Mouse (Mus musculus) embryonic facial prominence, embryonic 14.5 days (tissue): ENCODE data around the gene N4bp2. TPM values are rescaled to one million over a fixed set of nuclear protein-coding genes. Genes with fewer than 3 reads are reported as not detected.

Experiments used
- ATAC-seq: fragments of 200-750 bp; cut with Nextera tagmentation; 2 replicates; pipeline ENCODE4 v1.8.0; 2017; ENCODE audit warnings: low read depth, moderate number of reproducible peaks, moderate TSS enrichment
- DNase-seq: peaks from one replicate; pipeline ENCODE4 v3.0.0-alpha.2; 2015; ENCODE audit warnings: low spot score
- H3K27ac ChIP-seq: fragments of 300-500 bp; sonication (generic); replicated peaks from 2 replicates; pipeline ENCODE4 v1.5.1; 2014; ENCODE audit warnings: low read depth, mild to moderate bottlenecking, low read length, moderate library complexity
- H3K27me3 ChIP-seq: fragments of 300-500 bp; sonication (generic); replicated peaks from 2 replicates; pipeline ENCODE4 v1.6.1; 2014; ENCODE audit warnings: low read length; ENCODE audit not compliant: control insufficient read depth, insufficient read depth
- H3K36me3 ChIP-seq: fragments of 300-500 bp; sonication (generic); 2 replicates; pipeline ENCODE4 v1.6.1; 2014; ENCODE audit warnings: low read length, mixed read lengths; ENCODE audit not compliant: control insufficient read depth, insufficient read depth
- H3K4me1 ChIP-seq: fragments of 300-500 bp; sonication (generic); 2 replicates; pipeline ENCODE4 v1.6.1; 2014; ENCODE audit warnings: antibody characterized with exemption, low read length; ENCODE audit not compliant: control insufficient read depth, insufficient read depth
- H3K4me2 ChIP-seq: fragments of 300-500 bp; sonication (generic); 2 replicates; pipeline ENCODE4 v1.6.1; 2014; ENCODE audit warnings: low read depth, mild to moderate bottlenecking, low read length, moderate library complexity, mixed read lengths
- H3K4me3 ChIP-seq: fragments of 300-500 bp; sonication (generic); 2 replicates; pipeline ENCODE4 v1.5.1; 2014; ENCODE audit warnings: low read depth, mild to moderate bottlenecking, low read length
- H3K9ac ChIP-seq: fragments of 300-500 bp; sonication (generic); 2 replicates; pipeline ENCODE4 v1.6.1; 2014; ENCODE audit warnings: low read depth, mild to moderate bottlenecking, low read length, moderate library complexity, mixed read lengths
- H3K9me3 ChIP-seq: fragments of 300-500 bp; sonication (generic); 2 replicates; pipeline ENCODE4 v1.6.1; 2016; ENCODE audit warnings: low read length; ENCODE audit not compliant: control insufficient read depth
- WGBS: fragments of 180-500 bp; shearing (Covaris S2); extraction: QIAGEN DNeasy Blood & Tissue Kit; methylation state at CpG from one replicate; pipeline ENCODE4 v1.1.7; 2014; 5-methylcytosine and 5-hydroxymethylcytosine counted together
- polyA plus RNA-seq: library from polyadenylated mRNA; unstranded; fragments of >200 nt; fragmentation: Nextera tagmentation; extraction: Ambion mirVana; gene quantifications from 2 replicates; pipeline ENCODE4 v1.2.1, GENCODE M21; 2014

The N4bp2 gene
- polyA plus RNA-seq, 1 experiment from 2014 or later: 33.6 TPM

DNA sequence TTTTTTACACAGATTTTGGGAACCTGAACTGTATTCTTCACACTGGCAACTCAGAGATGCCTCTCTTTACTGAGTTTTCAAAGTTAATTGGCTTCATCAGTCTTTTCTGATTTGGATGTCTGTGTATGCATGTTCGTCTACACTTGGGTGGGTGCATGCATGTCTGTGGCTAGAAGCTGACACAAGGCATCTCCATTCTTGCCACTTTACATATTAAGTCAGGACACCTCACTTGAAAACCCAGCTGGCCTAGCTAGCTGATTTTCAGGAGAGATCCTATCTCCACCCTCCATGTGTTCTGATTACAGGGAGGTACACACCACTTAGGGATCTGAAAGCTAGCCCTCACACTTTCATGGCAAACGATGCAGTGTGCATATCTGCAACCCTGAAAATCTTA, 2.7 kb upstream of the N4bp2 start:
- no peak overlapping the region for H3K4me3 ChIP-seq
- H3K27ac ChIP-seq: no peak overlapping the region
- no peaks in the 10 kb centered on the region for H3K4me1 ChIP-seq
- no peak overlapping the region for H3K9ac ChIP-seq
- no peaks in the 10 kb centered on the region for H3K27me3 ChIP-seq
- ATAC-seq (no peak), DNase-seq (no peak)
- no peaks in the 10 kb centered on the region for H3K9me3 ChIP-seq
- no peak overlapping the region for H3K4me2 ChIP-seq
- WGBS: 85% methylated on average over 2 of the region's 2 CpGs
- H3K36me3 ChIP-seq: peaks cover 8% of the 10 kb centered on the region; the same call in 1 of the 2 replicates

DNA sequence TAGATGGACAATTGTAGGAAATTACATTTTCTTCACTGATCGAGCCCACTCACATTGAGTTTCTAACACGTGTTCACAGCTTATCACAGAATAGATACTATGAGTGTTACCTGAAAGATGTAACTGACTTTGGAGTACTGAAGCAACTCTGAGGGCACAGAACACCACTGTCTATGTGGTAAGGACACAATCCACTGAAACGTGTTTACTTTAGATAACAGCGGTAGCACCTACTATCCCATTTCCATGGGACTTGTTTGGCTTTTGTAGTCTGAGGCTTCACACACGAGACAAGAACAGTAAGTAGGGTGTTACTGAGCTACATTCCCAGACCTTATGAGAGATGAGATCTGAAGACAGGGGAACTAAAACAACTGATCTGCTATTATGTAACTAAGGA, 2.3 kb upstream of the N4bp2 start:
- 87% methylated on average over 5 of the region's 5 CpGs for WGBS
- Histone ChIP-seq H3K4me3 (no peak overlapping the region), H3K36me3 (peaks cover 8% of the 10 kb centered on the region; the same call in 1 of the 2 replicates), H3K4me2 (no peak overlapping the region), H3K4me1 (no peaks in the 10 kb centered on the region), H3K9me3 (no peaks in the 10 kb centered on the region), H3K27me3 (no peaks in the 10 kb centered on the region), H3K27ac (no peak overlapping the region), H3K9ac (no peak overlapping the region; the same call in 1 of the 2 replicates)
- DNase-seq: no peak
- ATAC-seq: no peak

DNA sequence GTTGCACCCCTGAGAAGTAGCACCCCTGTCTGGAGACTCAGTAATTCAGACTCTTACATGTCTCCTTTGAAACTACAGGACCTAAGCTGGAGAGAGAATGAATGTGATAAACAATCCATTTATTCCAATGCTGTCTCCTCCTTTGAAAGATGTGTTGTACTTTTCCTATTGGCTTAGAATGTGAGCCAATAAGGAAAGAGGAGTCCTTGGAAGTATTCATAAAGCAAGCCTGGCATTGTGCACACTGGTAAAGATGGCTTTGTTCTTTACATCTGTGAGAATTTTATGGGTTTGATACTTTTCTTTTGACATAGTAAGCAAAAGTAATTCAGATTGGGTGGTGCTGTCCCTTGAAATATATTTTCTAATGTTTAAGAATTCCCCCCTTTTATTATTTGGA, 1.4 kb upstream of the N4bp2 start:
- H3K27ac ChIP-seq: no peak overlapping the region; the same call in 1 of the 2 replicates
- DNase-seq: peak; percentile 67
- H3K36me3 ChIP-seq: peaks cover 8% of the 10 kb centered on the region; the same call in 1 of the 2 replicates
- peak overlapping the region; percentile 44 for H3K4me2 ChIP-seq
- H3K9me3 ChIP-seq: no peaks in the 10 kb centered on the region
- ATAC-seq: no peak
- no peaks in the 10 kb centered on the region for H3K27me3 ChIP-seq
- H3K4me3 ChIP-seq: peak overlapping the region; percentile 14; the same call in 1 of the 2 replicates
- H3K4me1 ChIP-seq: no peaks in the 10 kb centered on the region
- H3K9ac ChIP-seq: no peak overlapping the region

DNA sequence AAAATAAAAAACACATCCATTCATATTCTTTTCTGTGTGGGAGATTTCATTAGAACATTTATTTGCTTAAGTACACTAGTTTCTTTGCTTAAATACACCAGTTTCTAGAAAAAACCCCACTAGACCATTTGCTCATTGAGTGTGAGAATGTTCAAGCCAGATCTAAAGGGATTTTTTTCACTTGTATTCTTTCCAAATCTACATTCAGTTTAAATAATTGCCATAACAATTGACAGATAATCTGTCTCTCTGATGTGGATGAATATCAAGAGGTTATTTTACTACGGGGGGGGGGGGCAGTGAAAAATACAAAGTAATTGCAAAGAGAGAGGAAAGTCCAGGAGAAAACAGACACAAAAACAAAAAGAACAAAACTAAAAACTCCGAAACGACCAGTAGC, 635 bp upstream of the N4bp2 start:
- ATAC-seq (no peak), DNase-seq (no peak)
- H3K9ac ChIP-seq: peak overlapping the region; percentile 100
- H3K27me3 ChIP-seq: no peaks in the 10 kb centered on the region
- no peaks in the 10 kb centered on the region for H3K9me3 ChIP-seq
- H3K36me3 ChIP-seq: peaks cover 8% of the 10 kb centered on the region; the same call in 1 of the 2 replicates
- WGBS: 2% methylated on average over 3 of the region's 3 CpGs
- no peaks in the 10 kb centered on the region for H3K4me1 ChIP-seq
- peak overlapping the region; percentile 93 for H3K4me3 ChIP-seq
- peak overlapping the region; percentile 76 for H3K4me2 ChIP-seq
- H3K27ac ChIP-seq: peak overlapping the region; percentile 100

DNA sequence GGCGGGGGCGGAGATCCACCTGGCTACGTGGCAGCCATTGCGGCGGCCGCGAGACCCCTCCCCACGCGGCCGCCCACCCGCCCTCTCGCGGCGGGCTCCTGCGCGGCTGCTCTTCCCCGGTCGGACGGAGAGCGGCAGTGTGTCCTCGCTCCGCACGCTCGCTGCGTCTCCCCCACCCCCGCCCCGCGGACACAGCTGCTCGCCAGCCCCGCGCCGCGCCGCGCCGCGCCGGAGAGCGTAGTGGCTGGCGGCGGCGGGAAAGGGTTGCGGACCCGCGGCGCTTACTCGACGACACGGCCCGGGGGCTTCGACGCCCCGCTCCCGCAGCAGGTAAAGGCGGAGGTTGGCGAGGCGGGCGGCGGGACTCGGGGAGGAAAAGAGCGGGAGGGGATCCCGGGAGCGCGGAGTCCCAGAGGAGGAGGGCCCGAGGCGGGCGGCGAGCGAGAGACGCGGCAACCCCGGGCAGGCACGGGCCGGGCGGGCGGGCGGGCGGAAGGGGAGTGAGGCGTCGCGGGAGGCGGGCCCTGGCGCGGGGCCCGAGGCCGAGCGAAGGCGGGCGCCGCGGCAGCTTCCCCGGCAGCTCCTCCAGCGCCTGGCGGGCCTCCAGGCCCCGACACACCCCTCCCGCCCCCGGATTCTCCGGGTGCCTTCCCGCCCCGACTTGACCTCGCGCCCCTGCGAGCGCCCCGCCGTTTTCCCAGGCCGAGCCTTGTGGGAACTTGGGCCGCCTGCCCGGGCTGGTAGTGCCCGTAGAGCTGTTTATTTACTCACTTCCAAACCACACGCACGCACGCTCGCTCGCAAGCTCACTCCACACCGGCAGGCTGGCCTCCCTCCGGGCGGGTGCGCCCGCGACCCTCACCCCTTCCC, 830 bp downstream of the N4bp2 start:
- Histone ChIP-seq H3K27me3 (no peaks in the 10 kb centered on the region), H3K4me1 (no peaks in the 10 kb centered on the region), H3K4me2 (peak overlapping the region; percentile 76), H3K9ac (peak overlapping the region; percentile 100), H3K4me3 (peak overlapping the region; percentile 93), H3K27ac (peak overlapping the region; percentile 100), H3K36me3 (peaks cover 8% of the 10 kb centered on the region; the same call in 1 of the 2 replicates), H3K9me3 (no peaks in the 10 kb centered on the region)
- peak; percentile 88 for ATAC-seq
- DNase-seq: peak; percentile 93
- 1% methylated on average over 24 of the region's 121 CpGs for WGBS

DNA sequence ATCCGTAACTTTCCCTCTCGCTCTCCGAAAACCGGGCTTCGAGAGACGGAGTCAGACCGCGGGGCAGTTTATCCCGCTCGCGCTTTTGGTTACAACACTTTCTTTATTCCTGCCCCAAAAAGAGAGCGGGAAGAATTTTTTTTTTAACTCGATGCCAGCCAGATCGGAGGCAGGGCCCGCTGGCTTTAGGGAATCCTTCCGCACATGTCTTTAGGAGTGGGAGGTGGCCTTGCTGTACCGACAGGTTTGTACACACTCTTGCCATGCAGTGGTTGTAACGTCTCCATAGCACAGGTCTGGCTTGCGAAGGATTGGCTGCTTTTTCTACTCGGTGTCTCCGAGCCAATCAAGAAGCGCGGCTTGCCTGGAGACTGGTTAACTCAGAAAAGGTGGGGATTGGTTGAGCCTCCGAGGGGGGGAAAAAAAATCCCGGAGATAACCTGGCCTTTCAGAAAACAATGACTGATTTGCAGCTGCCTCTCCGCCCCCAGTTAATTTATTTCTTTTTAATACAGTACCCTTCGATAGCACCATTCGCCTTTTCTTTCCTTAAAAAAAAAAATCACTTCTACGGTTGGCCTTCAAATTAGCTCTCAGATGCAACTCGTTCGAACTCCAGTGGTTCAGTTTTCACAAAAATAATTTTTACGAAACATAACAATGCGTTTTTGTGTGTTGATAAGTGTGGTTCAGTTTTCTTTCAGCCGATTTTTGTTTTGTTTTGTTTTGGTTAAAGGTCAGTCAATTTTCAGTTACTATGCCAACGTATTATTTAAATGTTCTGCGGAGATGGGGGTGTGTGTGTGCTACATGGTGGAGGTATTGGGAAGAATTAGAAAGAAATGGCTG, 1.7 kb downstream of the N4bp2 start:
- DNase-seq (peak; percentile 98), ATAC-seq (peak; percentile 92)
- Histone ChIP-seq H3K27me3 (no peaks in the 10 kb centered on the region), H3K4me3 (peak overlapping the region; percentile 93), H3K4me1 (no peaks in the 10 kb centered on the region), H3K36me3 (peaks cover 8% of the 10 kb centered on the region; the same call in 1 of the 2 replicates), H3K9ac (peak overlapping the region; percentile 100), H3K4me2 (peak overlapping the region; percentile 76), H3K9me3 (no peaks in the 10 kb centered on the region), H3K27ac (peak overlapping the region; percentile 100)
- 4% methylated on average over 36 of the region's 36 CpGs for WGBS

DNA sequence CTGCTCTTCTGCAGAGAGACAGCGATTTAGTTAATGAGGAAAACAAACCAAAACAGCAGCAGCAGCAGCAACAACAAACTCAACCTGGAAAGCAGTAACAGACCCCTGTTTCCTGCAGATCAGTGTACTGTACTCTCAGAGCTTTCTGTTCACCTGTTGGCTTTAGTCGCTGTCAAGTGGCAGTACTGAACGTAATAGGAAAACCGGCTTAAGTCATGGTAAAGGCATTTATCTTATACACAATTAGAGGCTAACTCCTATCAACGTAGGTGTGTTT, 2.3 kb downstream of the N4bp2 start:
- no peaks in the 10 kb centered on the region for H3K4me1 ChIP-seq
- 54% methylated on average over 5 of the region's 5 CpGs for WGBS
- peaks cover 8% of the 10 kb centered on the region; the same call in 1 of the 2 replicates for H3K36me3 ChIP-seq
- peak overlapping the region; percentile 100; the same call in 1 of the 2 replicates for H3K27ac ChIP-seq
- no peaks in the 10 kb centered on the region for H3K27me3 ChIP-seq
- no peaks in the 10 kb centered on the region for H3K9me3 ChIP-seq
- H3K9ac ChIP-seq: peak overlapping the region; percentile 100
- DNase-seq (no peak), ATAC-seq (no peak)
- H3K4me3 ChIP-seq: peak overlapping the region; percentile 93
- H3K4me2 ChIP-seq: peak overlapping the region; percentile 76

DNA sequence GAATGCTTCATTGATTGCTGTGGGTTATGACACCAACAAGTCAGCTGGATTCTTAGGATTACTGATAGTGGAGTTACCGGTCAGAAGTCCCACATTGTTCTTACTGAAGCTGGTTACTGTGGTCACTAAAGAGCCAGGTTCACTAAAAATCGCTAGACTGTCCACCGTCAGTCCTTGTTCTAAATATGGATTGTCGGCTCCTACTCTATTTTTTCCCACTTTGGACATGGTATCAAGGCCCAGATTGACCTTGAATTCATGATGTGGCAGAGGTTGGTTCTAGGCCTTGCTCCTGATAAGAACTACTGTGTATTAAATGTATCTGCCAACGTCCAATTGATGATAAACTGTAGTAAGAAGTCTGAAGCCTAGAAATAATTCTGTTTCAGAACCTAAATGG, 4.7 kb downstream of the N4bp2 start:
- Histone ChIP-seq H3K27ac (no peak overlapping the region), H3K36me3 (0 out of 2 replicates have a peak, but pooled peaks cover 5% of the 10 kb centered on the region), H3K4me1 (no peaks in the 10 kb centered on the region), H3K9ac (no peak overlapping the region), H3K4me2 (no peak overlapping the region), H3K27me3 (no peaks in the 10 kb centered on the region), H3K9me3 (no peaks in the 10 kb centered on the region), H3K4me3 (no peak overlapping the region)
- ATAC-seq (no peak), DNase-seq (no peak)
- 86% methylated on average over 5 of the region's 5 CpGs for WGBS
